Mouse (Mus musculus) v-Abl transformed pro-B cells (cell line): Measurements from ENCODE around the gene Rab5a.

Experiments used
- in situ Hi-C, 2 experiments: fragments of 400-800 bp; cut with MboI; formaldehyde crosslinking; loops; one replicate each; pipeline ENCODE4 v1.15.1; 2025; ENCODE audit not compliant: unreplicated experiment in 2 of 2

Gene Rab5a

DNA sequence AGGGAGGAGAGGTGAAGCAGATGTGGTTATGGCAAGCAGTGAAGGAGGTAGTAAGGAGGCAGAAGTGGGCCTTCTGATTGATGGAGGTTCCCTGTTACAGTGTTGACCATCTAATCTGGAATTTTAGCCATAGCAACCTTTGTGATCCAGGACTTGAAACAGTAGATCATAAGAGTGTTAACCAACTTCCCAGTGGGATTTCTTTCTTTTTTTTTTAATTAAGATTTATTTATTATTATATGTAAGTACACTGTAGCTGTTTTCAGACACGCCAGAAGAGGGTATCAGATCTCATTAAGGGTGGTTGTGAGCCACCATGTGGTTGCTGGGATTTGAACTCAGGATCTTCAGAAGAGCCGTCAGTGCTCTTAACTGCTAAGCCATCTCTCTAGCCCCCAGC is 60.3 kb downstream of the Rab5a start, which contains the start of gene Pp2d1:
Gene Pp2d1, minus strand, starts transcription at position 101 of the 400 bp plus-strand sequence.
- in situ Hi-C loops: loop anchor here in 1 of 2 experiments (10.0 kb wide), 1 partner anchor 295 kb away; no protein-coding TSS in a partner anchor

DNA sequence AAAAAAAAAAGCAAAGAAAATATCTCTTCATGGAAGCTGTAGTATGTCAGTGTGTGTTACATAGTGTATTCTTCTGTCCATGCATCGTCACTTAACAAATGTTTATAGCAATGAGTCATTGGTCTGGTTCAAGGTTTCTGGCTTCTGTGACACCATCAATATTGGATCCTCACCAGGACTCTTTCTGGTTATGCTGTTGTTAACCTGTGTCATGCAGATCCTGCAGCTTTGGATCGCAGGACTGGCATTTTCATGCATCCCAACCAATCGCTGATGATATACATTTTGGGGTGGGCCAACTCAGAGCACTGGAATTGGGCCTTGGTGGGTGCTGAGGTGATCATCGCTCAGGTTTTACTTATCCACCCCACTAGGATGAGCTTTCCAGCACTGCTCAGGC is 63.5 kb downstream of the Rab5a start:
- in situ Hi-C loops: no loop called here

DNA sequence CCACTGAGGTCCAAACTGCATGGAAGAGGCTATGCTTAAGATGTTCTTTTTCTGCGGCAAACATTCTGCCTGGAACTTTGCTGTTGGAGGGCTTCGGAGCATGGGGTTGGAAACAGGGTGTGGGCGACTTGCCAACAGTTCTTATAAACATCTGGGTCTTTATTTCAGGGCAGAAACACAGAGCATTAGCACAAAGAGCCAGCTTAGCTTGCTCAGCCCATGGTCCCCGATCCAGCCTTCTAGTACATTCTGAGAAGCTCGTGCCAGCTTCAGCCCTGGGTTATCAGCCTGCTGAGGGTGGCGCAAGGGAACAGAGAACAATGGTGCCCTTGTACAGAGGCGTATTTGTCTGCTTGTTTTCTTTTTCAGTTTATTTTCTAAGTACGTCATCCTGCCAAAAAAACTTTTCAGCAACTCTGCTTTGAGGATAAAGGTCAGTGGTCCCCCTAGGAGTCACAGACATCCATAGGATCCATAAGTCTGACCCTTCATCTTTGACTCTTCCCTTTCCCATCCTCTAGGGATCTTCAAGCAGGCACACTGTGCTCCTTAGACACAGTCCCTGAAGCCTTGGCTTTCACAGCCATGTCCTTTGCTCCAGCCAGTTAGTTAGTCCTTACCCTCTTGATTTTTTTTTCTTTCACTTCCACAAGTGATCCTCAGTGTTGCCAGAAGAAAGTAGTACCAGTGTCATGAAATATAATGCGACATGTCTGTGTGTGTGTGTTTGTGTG is 64.7 kb downstream of the Rab5a start:
- in situ Hi-C loops: no loop called here

DNA sequence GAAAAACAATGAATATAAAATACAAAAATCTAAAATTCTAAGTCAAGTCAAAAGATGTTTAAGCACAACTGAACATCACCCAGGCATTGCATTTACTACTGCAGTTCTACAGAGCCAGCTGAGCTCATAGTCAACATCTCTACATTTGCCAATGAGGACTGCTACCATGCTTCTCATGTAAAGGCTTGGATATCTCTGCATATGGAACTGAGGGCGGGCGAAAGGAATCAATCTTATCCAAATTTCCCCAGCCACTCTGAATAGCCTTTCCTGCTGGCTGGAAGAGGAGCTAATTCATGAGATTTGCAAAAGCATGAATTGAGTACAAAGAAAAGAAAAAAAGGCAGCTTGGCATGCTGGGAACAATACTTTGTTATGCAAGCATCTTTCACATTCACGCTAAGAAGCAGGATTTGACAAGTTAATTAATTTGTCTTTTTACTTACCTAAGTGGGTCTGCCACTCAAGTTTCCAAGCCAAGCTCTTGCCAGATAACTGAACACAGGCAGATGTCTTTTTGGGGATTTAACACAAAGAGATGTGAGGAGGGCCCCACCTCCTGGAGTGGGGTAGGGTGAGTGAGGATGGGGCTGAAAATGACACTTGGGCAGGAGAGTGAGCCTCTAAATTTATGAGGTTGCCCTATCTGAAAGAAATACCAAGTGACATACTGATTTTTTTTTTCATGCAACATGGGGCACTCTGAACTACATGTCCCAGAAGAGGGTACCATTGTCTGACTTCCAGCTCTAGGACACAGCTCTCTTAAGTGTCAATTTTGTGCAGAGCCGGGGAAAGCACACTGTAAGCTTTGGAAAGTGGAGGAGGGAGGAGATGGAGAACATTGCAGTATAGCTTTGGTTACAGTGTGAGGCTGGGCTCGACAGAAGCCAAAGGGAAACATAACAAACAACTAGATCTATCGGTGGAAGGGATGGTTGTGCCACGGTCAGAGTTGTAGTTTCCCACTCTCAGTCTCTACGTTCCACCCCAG is 72.6 kb downstream of the Rab5a start:
- in situ Hi-C loops: no loop called here

DNA sequence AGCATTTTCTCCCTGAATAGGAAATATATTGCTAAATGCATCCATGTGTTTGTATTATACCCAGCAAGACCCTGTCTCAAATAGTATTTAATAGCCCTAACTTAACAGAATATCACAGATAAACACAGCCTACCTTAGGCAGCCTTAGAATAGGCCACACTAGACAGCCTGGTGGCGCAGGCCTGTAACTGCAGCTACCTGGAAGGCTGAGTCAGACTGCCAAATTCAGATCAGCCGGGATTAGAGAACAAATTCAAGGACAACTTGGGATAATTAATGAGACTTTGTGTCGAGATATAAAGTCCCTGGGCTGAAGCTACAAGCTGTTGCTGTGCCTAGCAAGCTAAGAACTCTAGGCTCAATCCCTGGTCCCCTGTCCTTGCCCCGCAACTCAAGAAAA is 75.1 kb downstream of the Rab5a start:
- in situ Hi-C loops: no loop called here

DNA sequence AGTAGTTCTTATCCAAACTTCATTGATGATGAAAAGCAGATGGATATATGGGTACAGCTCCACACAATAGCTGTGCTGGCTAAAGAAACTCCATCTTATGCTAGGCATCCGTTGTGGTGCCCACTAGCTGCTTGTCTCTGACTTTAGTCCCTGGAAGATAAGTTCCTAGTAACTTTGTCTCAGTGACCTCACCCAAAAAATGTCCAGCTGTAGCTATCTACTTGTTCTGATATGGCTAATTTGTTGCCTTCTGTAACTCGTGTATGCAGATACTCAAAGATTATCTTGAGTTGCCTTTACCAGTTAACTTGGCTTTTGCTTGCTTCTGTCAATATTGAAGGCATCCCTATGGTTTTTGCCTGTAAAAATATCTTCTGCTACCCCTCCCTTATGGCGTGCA is 75.8 kb downstream of the Rab5a start:
- in situ Hi-C loops: no loop called here
